Mouse (Mus musculus) hindbrain, embryonic 13.5 days (tissue): Measurements from ENCODE around the gene 4933407L21Rik. TPM values are rescaled to one million over a fixed set of nuclear protein-coding genes. Genes with fewer than 3 reads are reported as not detected.
"Not testable (repeated sequence)": the region's sequence is repeated elsewhere in the genome, so short reads cannot be mapped to it uniquely, and the experiment has no call there.

Experiments used
- ATAC-seq: fragments of 200-750 bp; cut with Nextera tagmentation; 2 replicates; pipeline ENCODE4 v1.8.0; 2017; ENCODE audit warnings: moderate TSS enrichment; ENCODE audit not compliant: low FRiP score
- H3K27ac ChIP-seq: fragments of 300-500 bp; sonication (generic); 2 replicates; pipeline ENCODE4 v1.5.1; 2015; ENCODE audit warnings: inconsistent platforms, mild to moderate bottlenecking, moderate library complexity
- H3K27me3 ChIP-seq: fragments of 300-500 bp; sonication (generic); 2 replicates; pipeline ENCODE4 v1.6.1; 2015; ENCODE audit warnings: mild to moderate bottlenecking, inconsistent platforms
- H3K36me3 ChIP-seq: fragments of 300-500 bp; sonication (generic); 2 replicates; pipeline ENCODE4 v1.6.1; 2015; ENCODE audit warnings: mild to moderate bottlenecking, inconsistent platforms
- H3K4me1 ChIP-seq: fragments of 300-500 bp; sonication (generic); replicated peaks from 2 replicates; pipeline ENCODE4 v1.6.1; 2015; ENCODE audit warnings: inconsistent platforms
- H3K4me2 ChIP-seq: fragments of 300-500 bp; sonication (generic); 2 replicates; pipeline ENCODE4 v1.6.1; 2015; ENCODE audit warnings: inconsistent platforms, mild to moderate bottlenecking, moderate library complexity
- H3K4me3 ChIP-seq: fragments of 300-500 bp; sonication (generic); 2 replicates; pipeline ENCODE4 v1.5.1; 2015; ENCODE audit warnings: mild to moderate bottlenecking, inconsistent platforms
- H3K9ac ChIP-seq: fragments of 300-500 bp; sonication (generic); 2 replicates; pipeline ENCODE4 v1.6.1; 2015; ENCODE audit warnings: mild to moderate bottlenecking, inconsistent platforms
- H3K9me3 ChIP-seq: fragments of 300-500 bp; sonication (generic); 2 replicates; pipeline ENCODE4 v1.6.1; 2016; ENCODE audit warnings: inconsistent platforms
- WGBS: fragments of 180-500 bp; shearing (Covaris S2); methylation state at CpG from one replicate; pipeline ENCODE4 v1.1.7; 2015; 5-methylcytosine and 5-hydroxymethylcytosine counted together
- polyA plus RNA-seq: library from polyadenylated mRNA; unstranded; fragments of >200 nt; fragmentation: Nextera tagmentation; extraction: Ambion mirVana; gene quantifications from 2 replicates; pipeline ENCODE4 v1.2.1, GENCODE M21; 2015

4933407L21Rik gene
- polyA plus RNA-seq, 1 experiment from 2014 or later = 3.5 TPM

GRCm38 (mm10) chr1:85971070-85971469 lies 42.8 kb downstream of the 4933407L21Rik start:
- Histone ChIP-seq H3K36me3 (no peaks in the 10 kb centered on the region), H3K9me3 (no peaks in the 10 kb centered on the region), H3K27me3 (no peaks in the 10 kb centered on the region), H3K4me2 (no peak overlapping the region), H3K9ac (no peak overlapping the region), H3K4me3 (no peak overlapping the region), H3K4me1 (no peaks in the 10 kb centered on the region), H3K27ac (no peak overlapping the region)
- WGBS = 92% methylated on average over 3 of the region's 3 CpGs
- ATAC-seq = no peak

DNA sequence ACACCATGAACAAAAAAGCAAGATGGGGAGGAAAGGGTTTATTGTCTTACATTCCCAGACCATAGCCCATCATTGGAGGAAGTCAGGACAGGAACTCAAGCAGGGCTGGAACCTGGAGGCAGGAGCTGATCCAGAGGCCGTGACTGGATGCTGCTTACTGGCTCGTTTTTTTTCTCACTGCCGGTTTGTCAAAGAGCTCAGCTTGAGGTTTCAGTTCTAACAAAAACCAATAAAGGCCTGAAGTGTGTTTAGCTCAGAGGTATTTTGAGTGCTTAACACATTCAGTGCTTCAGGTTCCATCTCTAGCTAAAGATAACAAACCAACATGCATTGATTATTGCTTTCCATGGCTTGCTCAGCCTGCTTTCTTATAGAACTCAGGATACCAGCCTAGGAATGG lies 44.1 kb downstream of the 4933407L21Rik start:
- Histone ChIP-seq H3K9ac (no peak overlapping the region), H3K27ac (no peak overlapping the region), H3K36me3 (no peaks in the 10 kb centered on the region), H3K4me3 (no peak overlapping the region), H3K4me2 (no peak overlapping the region), H3K9me3 (no peaks in the 10 kb centered on the region), H3K4me1 (no peaks in the 10 kb centered on the region), H3K27me3 (no peaks in the 10 kb centered on the region)
- 68% methylated on average over 3 of the region's 3 CpGs for WGBS
- no peak for ATAC-seq

- 91% methylated on average over 2 of the region's 2 CpGs for WGBS
- Histone ChIP-seq H3K9me3 (no peaks in the 10 kb centered on the region), H3K27me3 (no peaks in the 10 kb centered on the region), H3K9ac (no peak overlapping the region), H3K4me3 (no peak overlapping the region), H3K27ac (no peak overlapping the region), H3K4me1 (peaks cover 2% of the 10 kb centered on the region; the same call in 1 of the 2 replicates), H3K36me3 (no peaks in the 10 kb centered on the region), H3K4me2 (no peak overlapping the region)
- no peak for ATAC-seq
These were observed 45.2 kb downstream of the 4933407L21Rik start for GRCm38 (mm10) chr1:85973468-85973877.

DNA sequence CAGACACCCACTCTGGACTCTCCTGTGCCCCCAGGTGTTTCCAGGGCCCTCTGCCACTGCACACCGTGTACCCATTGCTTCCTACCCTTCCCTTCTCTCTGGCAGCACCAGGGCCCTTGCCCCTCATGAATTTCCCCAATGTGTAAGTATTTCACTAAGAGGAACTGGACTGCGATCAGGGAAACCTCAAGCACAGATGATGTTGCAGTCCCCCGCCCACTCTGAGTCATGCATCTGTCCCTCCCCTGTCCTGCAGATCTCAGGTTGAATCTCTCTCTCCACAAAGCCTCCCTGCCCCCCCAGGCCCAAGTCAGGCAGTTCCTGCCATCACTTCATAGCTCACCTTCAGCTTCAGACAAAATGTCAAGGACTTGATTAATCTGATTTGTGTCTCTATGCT lies 49.4 kb downstream of the 4933407L21Rik start:
- no peaks in the 10 kb centered on the region for H3K36me3 ChIP-seq
- ATAC-seq = no peak
- WGBS = 85% methylated on average over 3 of the region's 3 CpGs
- no peak overlapping the region for H3K4me2 ChIP-seq
- H3K9me3 ChIP-seq = no peaks in the 10 kb centered on the region
- H3K27ac ChIP-seq = no peak overlapping the region
- H3K27me3 ChIP-seq = no peaks in the 10 kb centered on the region
- H3K4me3 ChIP-seq = no peak overlapping the region
- no peak overlapping the region for H3K9ac ChIP-seq
- peaks cover 2% of the 10 kb centered on the region; the same call in 1 of the 2 replicates for H3K4me1 ChIP-seq

- WGBS = 72% methylated on average over 7 of the region's 7 CpGs
- H3K4me2 ChIP-seq = no peak overlapping the region
- H3K4me3 ChIP-seq = no peak overlapping the region
- no peak overlapping the region for H3K9ac ChIP-seq
- no peaks in the 10 kb centered on the region for H3K9me3 ChIP-seq
- H3K27me3 ChIP-seq = no peaks in the 10 kb centered on the region
- no peak for ATAC-seq
- H3K27ac ChIP-seq = no peak overlapping the region
- H3K4me1 ChIP-seq = peaks cover 2% of the 10 kb centered on the region; the same call in 1 of the 2 replicates
- no peaks in the 10 kb centered on the region for H3K36me3 ChIP-seq
These were observed 53.6 kb downstream of the 4933407L21Rik start for GRCm38 (mm10) chr1:85981738-85982357.

- no peaks in the 10 kb centered on the region for H3K9me3 ChIP-seq
- H3K4me2 ChIP-seq = no peak overlapping the region
- no peak overlapping the region for H3K27ac ChIP-seq
- WGBS = 85% methylated on average over 3 of the region's 3 CpGs
- no peaks in the 10 kb centered on the region for H3K36me3 ChIP-seq
- no peak overlapping the region for H3K9ac ChIP-seq
- H3K4me3 ChIP-seq = no peak overlapping the region
- H3K4me1 ChIP-seq = no peaks in the 10 kb centered on the region; the same call in 1 of the 2 replicates
- ATAC-seq = no peak
- no peaks in the 10 kb centered on the region for H3K27me3 ChIP-seq
These were observed 57.5 kb downstream of the 4933407L21Rik start for GRCm38 (mm10) chr1:85985784-85986183.

GRCm38 (mm10) chr1:85988351-85988750 lies 60.1 kb downstream of the 4933407L21Rik start:
- no peak for ATAC-seq

DNA sequence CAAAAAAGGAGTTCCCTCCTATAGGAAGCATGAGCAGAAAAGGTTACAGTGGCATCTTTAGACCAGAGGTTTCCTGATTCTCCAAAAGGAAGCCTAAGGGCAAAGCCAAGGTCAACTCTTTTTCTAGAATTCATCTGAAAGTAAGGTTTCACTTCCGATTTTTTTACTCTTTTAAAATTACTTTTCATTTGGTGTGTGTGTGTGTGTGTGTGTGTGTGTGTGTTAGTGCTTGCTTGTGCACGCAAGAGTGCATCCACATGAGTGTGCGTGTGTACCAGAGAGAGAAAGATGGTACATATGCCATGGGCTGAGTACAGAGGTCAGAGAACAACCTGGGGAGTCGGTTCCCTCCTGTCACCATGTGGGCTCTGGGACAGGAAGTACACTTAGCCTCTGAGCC lies 60.6 kb downstream of the 4933407L21Rik start:
- ATAC-seq, H3K4me2 ChIP-seq, H3K27me3 ChIP-seq, H3K4me3 ChIP-seq, H3K9ac ChIP-seq, H3K36me3 ChIP-seq, H3K4me1 ChIP-seq, H3K9me3 ChIP-seq, H3K27ac ChIP-seq: not testable (repeated sequence)
- WGBS = 86% methylated on average over 4 of the region's 4 CpGs

More at GRCm38 (mm10) chr1:85988351-85988750, 60.1 kb downstream of the 4933407L21Rik start:
- Histone ChIP-seq H3K27me3 (no peaks in the 10 kb centered on the region), H3K4me1 (no peaks in the 10 kb centered on the region), H3K9me3 (no peaks in the 10 kb centered on the region), H3K36me3 (no peaks in the 10 kb centered on the region), H3K9ac (no peak overlapping the region), H3K4me2 (no peak overlapping the region), H3K27ac (no peak overlapping the region), H3K4me3 (no peak overlapping the region)
- WGBS = 78% methylated on average over 4 of the region's 4 CpGs

Other genes with a start within 250 kb of the 4933407L21Rik start
- gene A630001G21Rik, start 149.8 kb upstream of the 4933407L21Rik start, polyA plus RNA-seq = 0.65 and 0.66 TPM in 2 replicates
- 49.6 and 52.8 TPM in 2 replicates for gene Cab39, start 135.0 kb upstream of the 4933407L21Rik start, polyA plus RNA-seq
- 166 and 167 TPM in 2 replicates for gene Itm2c, start 34.2 kb upstream of the 4933407L21Rik start, polyA plus RNA-seq
- gene Gpr55, start 32.5 kb downstream of the 4933407L21Rik start, polyA plus RNA-seq = 0.04 and 0.17 TPM in 2 replicates
- 0.23 and 0.35 TPM in 2 replicates for gene Spata3, start 88.3 kb downstream of the 4933407L21Rik start, polyA plus RNA-seq
- 2.0 and 3.9 TPM in 2 replicates for gene 2810459M11Rik, start 117.4 kb downstream of the 4933407L21Rik start, polyA plus RNA-seq
- 184 and 194 TPM in 2 replicates for gene Psmd1, start 135.9 kb downstream of the 4933407L21Rik start, polyA plus RNA-seq
- gene Htr2b, start 183.5 kb downstream of the 4933407L21Rik start, polyA plus RNA-seq = 0.32 and 0.44 TPM in 2 replicates
- 0.48 and 0.60 TPM in 2 replicates for gene Gm21972, start 205.2 kb downstream of the 4933407L21Rik start, polyA plus RNA-seq
- 31.9 and 34.7 TPM in 2 replicates for gene Armc9, start 226.3 kb downstream of the 4933407L21Rik start, polyA plus RNA-seq